Mouse (Mus musculus): ENCODE results near the gene Fntb. TPM values are rescaled to one million over a fixed set of nuclear protein-coding genes. Genes with fewer than 3 reads are reported as not detected.

Fntb gene
- polyA plus RNA-seq, 1 experiment from 2014 or later = 44.1 TPM

DNA sequence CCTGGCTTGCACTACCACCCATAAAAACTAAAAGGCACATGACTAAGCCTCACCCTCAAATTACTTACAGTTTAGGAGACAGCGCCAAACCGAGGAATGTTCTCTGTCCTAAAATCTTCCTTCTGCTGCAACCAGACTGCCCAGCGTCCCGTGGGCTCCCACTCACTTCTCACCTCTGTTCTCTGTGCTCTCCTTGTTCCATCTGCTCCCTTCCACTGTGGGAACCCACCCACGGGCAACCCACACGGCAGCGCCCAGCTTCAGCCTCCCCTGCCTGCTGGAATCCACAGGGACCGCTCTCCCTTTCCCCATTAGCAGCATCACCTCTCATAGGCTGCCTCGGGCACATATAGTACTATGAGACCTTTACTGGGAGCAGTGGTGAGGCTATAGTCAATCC lies 53.5 kb downstream of the Fntb start:
- Histone ChIP-seq H3K4me2 (replicated peaks) (no peak overlapping the region), H3K4me1 (peaks cover 64% of the 10 kb centered on the region), H3K27me3 (peaks cover 33% of the 10 kb centered on the region), H3K27ac (peak overlapping the region; percentile 6; the same call in 1 of the 2 replicates), H3K36me3 (no peaks in the 10 kb centered on the region), H3K4me3 (no peak overlapping the region), H3K9ac (no peak overlapping the region), H3K9me3 (no peaks in the 10 kb centered on the region)
- ATAC-seq (ENCODE audit: low FRiP score, low read depth) = no peak
- 71% methylated on average over 9 of the region's 9 CpGs for WGBS

DNA sequence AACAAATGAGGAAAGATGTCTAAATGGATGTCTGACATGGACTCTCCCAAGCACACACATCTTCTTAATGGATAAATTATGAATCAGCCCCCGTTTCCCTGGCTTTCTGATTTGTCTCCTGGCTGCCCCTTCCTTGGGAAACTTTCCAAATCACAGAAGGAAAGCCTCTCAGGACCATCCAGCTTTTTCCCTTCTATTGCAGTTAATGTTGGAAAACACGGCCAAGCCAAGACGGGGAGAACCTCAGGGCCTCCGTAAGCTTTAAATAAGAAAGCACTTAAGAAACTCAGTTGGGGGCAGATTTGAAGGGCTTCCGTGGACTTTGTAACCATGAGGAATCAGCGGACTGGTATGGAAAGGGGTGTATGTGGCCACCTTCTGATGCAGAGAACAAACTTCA lies 54.4 kb downstream of the Fntb start:
- 63% methylated on average over 6 of the region's 6 CpGs for WGBS
- Histone ChIP-seq H3K4me1 (peaks cover 62% of the 10 kb centered on the region), H3K9me3 (no peaks in the 10 kb centered on the region), H3K27ac (no peak overlapping the region), H3K27me3 (peaks cover 41% of the 10 kb centered on the region), H3K4me2 (replicated peaks) (peak overlapping the region; percentile 88; the same call in 1 of the 2 replicates), H3K4me3 (no peak overlapping the region), H3K36me3 (no peaks in the 10 kb centered on the region), H3K9ac (no peak overlapping the region)
- ATAC-seq (ENCODE audit: low FRiP score, low read depth) = no peak

DNA sequence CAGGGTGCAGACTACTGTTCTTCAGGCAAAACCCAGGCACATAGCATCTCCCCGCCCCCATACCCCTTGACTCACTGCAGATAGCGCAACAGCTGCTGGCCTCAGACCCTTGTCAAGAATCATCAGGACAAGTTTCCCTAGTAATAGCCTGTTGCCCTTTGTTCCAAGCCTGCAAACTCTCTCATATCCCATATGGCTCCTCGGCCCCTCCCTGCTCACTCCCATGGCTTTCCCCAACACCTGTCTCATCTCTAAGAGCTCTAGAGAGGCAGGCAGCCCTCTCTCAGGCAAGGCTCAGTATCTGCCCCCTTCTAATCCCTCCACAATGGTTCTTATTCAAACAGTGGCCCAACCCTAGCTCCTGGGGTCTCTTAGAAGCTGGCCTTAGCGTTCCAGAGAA lies 55.2 kb downstream of the Fntb start:
- no peak overlapping the region for H3K4me3 ChIP-seq
- H3K9ac ChIP-seq = no peak overlapping the region
- no peaks in the 10 kb centered on the region for H3K36me3 ChIP-seq
- H3K9me3 ChIP-seq = no peaks in the 10 kb centered on the region
- WGBS = 44% methylated on average over 4 of the region's 4 CpGs
- H3K27me3 ChIP-seq = peaks cover 45% of the 10 kb centered on the region
- peaks cover 58% of the 10 kb centered on the region for H3K4me1 ChIP-seq
- H3K27ac ChIP-seq = no peak overlapping the region
- peak overlapping the region; percentile 88 for H3K4me2 ChIP-seq (replicated peaks)
- ATAC-seq (ENCODE audit: low FRiP score, low read depth) = no peak; the same call in 1 of the 2 replicates

DNA sequence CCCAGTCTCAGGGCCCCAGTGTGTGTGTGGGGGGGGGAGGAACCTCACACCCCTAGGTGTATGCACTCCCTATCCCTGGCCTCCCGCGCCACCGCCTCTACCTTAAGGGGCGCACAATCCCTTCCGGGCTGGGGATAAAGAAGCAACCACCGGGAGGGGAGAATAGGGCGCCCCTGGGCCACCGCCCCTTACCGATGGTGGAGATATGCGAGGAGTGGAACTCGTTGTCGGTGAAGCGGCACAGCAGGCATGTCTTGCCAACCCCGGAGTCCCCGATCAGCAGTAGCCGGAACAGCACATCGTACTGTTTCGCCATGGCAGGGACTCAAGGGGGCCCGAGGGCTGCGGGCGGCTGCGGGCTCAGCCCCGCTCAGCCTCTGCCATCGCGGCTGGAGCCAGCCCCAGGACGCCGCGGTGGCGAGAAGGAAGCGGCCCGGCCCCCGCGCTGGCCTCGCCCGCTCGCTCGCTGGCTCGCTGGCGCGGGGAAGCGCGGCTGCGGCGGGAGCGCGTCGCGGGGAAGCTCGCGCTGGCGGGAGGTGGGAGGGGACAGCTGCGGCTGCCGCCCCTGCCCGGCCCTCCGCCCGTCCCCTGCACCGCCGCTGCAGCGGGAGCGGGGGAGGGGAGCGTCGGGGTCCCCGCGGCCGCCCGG lies 56.7 kb downstream of the Fntb start:
- Histone ChIP-seq H3K36me3 (no peaks in the 10 kb centered on the region), H3K4me3 (peak overlapping the region; percentile 75), H3K27ac (no peak overlapping the region), H3K27me3 (peaks cover 49% of the 10 kb centered on the region), H3K9me3 (no peaks in the 10 kb centered on the region), H3K4me2 (replicated peaks) (peak overlapping the region; percentile 88), H3K4me1 (peaks cover 47% of the 10 kb centered on the region), H3K9ac (peak overlapping the region; percentile 85)
- ATAC-seq (ENCODE audit: low FRiP score, low read depth) = peak; percentile 55
- under 1% methylated on average over 44 of the region's 66 CpGs for WGBS

GRCm38 (mm10) chr12:76822651-76823041 lies 57.3 kb downstream of the Fntb start, which contains the start of gene Rab15:
Gene Rab15 (minus strand): TSS chr12:76822908.
- ATAC-seq (ENCODE audit: low FRiP score, low read depth) = no peak; the same call in 1 of the 2 replicates
- WGBS = under 1% methylated on average over 15 of the region's 17 CpGs
- Histone ChIP-seq H3K9ac (peak within 1 kb of the TSS; percentile 85), H3K9me3 (no peaks in the 10 kb centered on the region), H3K27me3 (peaks cover 49% of the 10 kb centered on the region), H3K36me3 (no peaks in the 10 kb centered on the region), H3K4me1 (peaks cover 43% of the 10 kb centered on the region), H3K27ac (no peak within 1 kb of the TSS), H3K4me3 (peak within 1 kb of the TSS; percentile 75), H3K4me2 (replicated peaks) (peak within 1 kb of the TSS; percentile 88)

DNA sequence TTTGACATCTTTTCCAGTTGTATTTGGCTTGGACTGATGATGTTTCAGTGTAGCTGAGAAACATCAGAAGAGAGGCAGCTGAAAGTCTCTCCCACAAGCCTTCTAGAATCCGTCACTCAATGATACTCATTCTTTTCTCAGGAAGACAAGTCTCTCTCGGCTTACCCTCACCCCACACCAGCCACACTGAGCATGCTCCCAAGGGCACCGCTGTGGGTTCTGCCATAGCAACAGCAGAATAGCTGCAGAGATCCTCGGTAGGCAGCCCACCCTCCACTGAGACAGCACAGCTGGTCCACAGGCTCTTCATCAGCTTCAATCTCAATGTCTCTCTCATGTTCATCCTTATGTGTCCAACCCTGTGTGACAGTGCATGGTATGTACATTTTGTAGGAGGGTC lies 59.9 kb downstream of the Fntb start:
- 74% methylated on average over 4 of the region's 4 CpGs for WGBS
- H3K4me2 ChIP-seq (replicated peaks) = no peak overlapping the region
- peaks cover 22% of the 10 kb centered on the region for H3K4me1 ChIP-seq
- H3K36me3 ChIP-seq = no peaks in the 10 kb centered on the region
- no peaks in the 10 kb centered on the region for H3K9me3 ChIP-seq
- no peak overlapping the region for H3K4me3 ChIP-seq
- H3K27ac ChIP-seq = no peak overlapping the region
- no peak overlapping the region for H3K9ac ChIP-seq
- ATAC-seq (ENCODE audit: low FRiP score, low read depth) = no peak
- H3K27me3 ChIP-seq = peaks cover 42% of the 10 kb centered on the region

- Histone ChIP-seq H3K9ac (no peak overlapping the region), H3K36me3 (no peaks in the 10 kb centered on the region), H3K4me1 (no peaks in the 10 kb centered on the region), H3K4me2 (replicated peaks) (no peak overlapping the region), H3K9me3 (no peaks in the 10 kb centered on the region), H3K27ac (no peak overlapping the region), H3K4me3 (no peak overlapping the region), H3K27me3 (no peaks in the 10 kb centered on the region)
- ATAC-seq (ENCODE audit: low FRiP score, low read depth) = no peak
- WGBS = 3% methylated on average over 3 of the region's 3 CpGs
Measured at GRCm38 (mm10) chr12:76832704-76833103, 67.3 kb downstream of the Fntb start.

GRCm38 (mm10) chr12:76837101-76837843 lies 71.9 kb downstream of the Fntb start:
- Histone ChIP-seq H3K27ac (peak overlapping the region; percentile 72), H3K27me3 (no peaks in the 10 kb centered on the region), H3K36me3 (0 out of 2 replicates have a peak, but pooled peaks cover 2% of the 10 kb centered on the region), H3K4me3 (peak overlapping the region; percentile 72), H3K9me3 (no peaks in the 10 kb centered on the region), H3K4me2 (replicated peaks) (peak overlapping the region; percentile 76), H3K4me1 (peaks cover 12% of the 10 kb centered on the region), H3K9ac (peak overlapping the region; percentile 82)
- under 1% methylated on average over 43 of the region's 43 CpGs for WGBS
- peak; percentile 98 for ATAC-seq (ENCODE audit: low FRiP score, low read depth)

DNA sequence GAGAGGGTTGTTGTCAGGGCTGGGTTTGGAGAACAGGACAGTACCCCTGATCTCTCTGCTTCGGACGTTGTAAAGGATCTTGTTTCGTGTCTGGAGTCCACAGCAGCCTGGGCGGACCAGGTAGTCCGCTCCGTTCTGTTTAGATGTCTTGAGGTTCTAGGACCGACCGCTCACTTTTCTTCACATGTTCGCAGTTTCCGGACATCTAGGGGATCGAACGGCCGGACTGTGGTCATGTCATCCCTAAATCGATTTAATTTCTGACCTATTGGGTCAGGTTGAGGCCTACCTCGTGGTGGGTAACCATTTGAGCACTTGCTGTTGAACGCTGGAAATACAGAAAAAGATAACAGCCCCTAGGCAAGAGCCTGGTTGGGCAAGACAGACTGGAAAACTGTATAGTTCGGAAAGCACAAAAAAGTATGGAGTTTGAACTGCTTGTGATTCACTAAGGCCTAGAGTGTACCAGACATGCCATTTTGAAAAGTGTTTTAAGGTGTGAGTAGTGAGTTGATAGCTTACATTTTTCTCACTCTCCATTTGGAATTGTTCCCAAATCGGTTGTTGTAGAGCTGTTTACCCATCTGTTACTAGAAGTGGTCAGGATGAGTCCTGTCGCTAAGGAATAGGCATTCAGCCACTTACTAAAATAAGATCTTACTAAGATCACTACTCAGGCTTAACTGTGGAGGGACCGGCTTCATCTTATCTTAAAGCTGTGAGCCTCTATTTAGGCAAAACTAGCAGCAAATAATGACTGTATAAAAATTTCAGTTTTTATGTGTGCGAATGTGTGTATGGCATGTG lies 72.7 kb downstream of the Fntb start:
- Histone ChIP-seq H3K9ac (peak overlapping the region; percentile 82), H3K36me3 (peaks cover 6% of the 10 kb centered on the region; the same call in 1 of the 2 replicates), H3K4me3 (peak overlapping the region; percentile 72), H3K27ac (peak overlapping the region; percentile 72; the same call in 1 of the 2 replicates), H3K27me3 (no peaks in the 10 kb centered on the region), H3K4me2 (replicated peaks) (peak overlapping the region; percentile 76), H3K4me1 (peaks cover 12% of the 10 kb centered on the region), H3K9me3 (no peaks in the 10 kb centered on the region)
- WGBS = 12% methylated on average over 21 of the region's 21 CpGs
- no peak for ATAC-seq (ENCODE audit: low FRiP score, low read depth)

DNA sequence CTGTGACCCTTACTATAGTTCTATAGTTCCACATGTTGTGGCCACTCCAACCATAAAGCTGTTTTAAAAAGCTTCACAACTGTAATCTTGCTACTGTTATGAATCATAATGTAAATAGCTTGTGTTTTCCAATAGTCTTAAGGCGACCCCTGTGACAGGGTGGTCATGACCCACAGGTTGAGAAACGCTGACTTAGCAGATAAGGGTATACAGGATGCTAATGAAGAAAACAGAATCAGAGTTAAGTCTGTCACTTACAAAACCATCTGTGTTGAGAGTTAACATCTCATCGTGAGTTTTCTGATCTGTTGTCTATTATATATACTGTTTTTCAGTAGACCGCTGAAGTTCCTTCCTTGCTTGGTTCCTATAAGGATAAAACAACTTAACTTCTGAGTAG lies 73.9 kb downstream of the Fntb start:
- WGBS = 91% methylated on average over 4 of the region's 4 CpGs

GRCm38 (mm10) chr12:76840081-76840480 lies 74.7 kb downstream of the Fntb start:
- WGBS = 72% methylated on average over 6 of the region's 6 CpGs
- Histone ChIP-seq H3K4me2 (replicated peaks) (no peak overlapping the region), H3K27me3 (no peaks in the 10 kb centered on the region), H3K36me3 (peaks cover 6% of the 10 kb centered on the region; the same call in 1 of the 2 replicates), H3K27ac (no peak overlapping the region), H3K4me3 (no peak overlapping the region), H3K9ac (no peak overlapping the region), H3K4me1 (peaks cover 12% of the 10 kb centered on the region), H3K9me3 (no peaks in the 10 kb centered on the region)
- no peak for ATAC-seq (ENCODE audit: low FRiP score, low read depth)

More for the DNA sequence above, 73.9 kb downstream of the Fntb start:
- H3K27me3 ChIP-seq = no peaks in the 10 kb centered on the region
- H3K9ac ChIP-seq = no peak overlapping the region
- no peak overlapping the region for H3K4me3 ChIP-seq
- no peak overlapping the region for H3K4me2 ChIP-seq (replicated peaks)
- H3K36me3 ChIP-seq = peaks cover 6% of the 10 kb centered on the region; the same call in 1 of the 2 replicates
- no peaks in the 10 kb centered on the region for H3K9me3 ChIP-seq
- no peak overlapping the region for H3K27ac ChIP-seq
- H3K4me1 ChIP-seq = peaks cover 12% of the 10 kb centered on the region
- no peak for ATAC-seq (ENCODE audit: low FRiP score, low read depth)

Measured in limb, embryonic 13.5 days (tissue).